Mouse (Mus musculus) lung, embryonic 14.5 days (tissue): ENCODE results near the gene Dnajc1. TPM values are rescaled to one million over a fixed set of nuclear protein-coding genes. Genes with fewer than 3 reads are reported as not detected.

Experiments
- ATAC-seq: fragments of 200-750 bp; cut with Nextera tagmentation; 2 replicates; pipeline ENCODE4 v1.8.0; 2017; ENCODE audit warnings: mild to moderate bottlenecking, moderate TSS enrichment, moderate library complexity; ENCODE audit not compliant: insufficient read depth
- DNase-seq: peaks from one replicate; pipeline ENCODE4 v3.0.0-alpha.2; 2015
- H3K27ac ChIP-seq: fragments of 300-500 bp; sonication (generic); 2 replicates; pipeline ENCODE4 v1.5.1; 2014; ENCODE audit warnings: low read depth, mild to moderate bottlenecking, moderate library complexity
- H3K27me3 ChIP-seq: fragments of 300-500 bp; sonication (generic); 2 replicates; pipeline ENCODE4 v1.6.1; 2014; ENCODE audit warnings: low read length, control low read depth; ENCODE audit not compliant: insufficient read depth
- H3K36me3 ChIP-seq: fragments of 300-500 bp; sonication (generic); 2 replicates; pipeline ENCODE4 v1.6.1; 2014; ENCODE audit warnings: control low read depth; ENCODE audit not compliant: insufficient read depth
- H3K4me1 ChIP-seq: fragments of 300-500 bp; sonication (generic); 2 replicates; pipeline ENCODE4 v1.6.1; 2014; ENCODE audit warnings: antibody characterized with exemption, control low read depth; ENCODE audit not compliant: insufficient read depth
- H3K4me2 ChIP-seq: fragments of 300-500 bp; sonication (generic); 2 replicates; pipeline ENCODE4 v1.6.1; 2014; ENCODE audit warnings: mild to moderate bottlenecking
- H3K4me3 ChIP-seq: fragments of 300-500 bp; sonication (generic); 2 replicates; pipeline ENCODE4 v1.5.1; 2014; ENCODE audit warnings: low read depth, low read length
- H3K9ac ChIP-seq: fragments of 300-500 bp; sonication (generic); 2 replicates; pipeline ENCODE4 v1.6.1; 2014
- H3K9me3 ChIP-seq: fragments of 300-500 bp; sonication (generic); 2 replicates; pipeline ENCODE4 v1.6.1; 2016; ENCODE audit warnings: low read depth, low read length, control low read depth
- CTCF ChIP-seq: IDR thresholded peaks from 2 replicates; pipeline ENCODE4 v1.5.1; 2016; ENCODE audit warnings: antibody characterized with exemption, low read depth
- WGBS: fragments of 180-500 bp; shearing (Covaris S2); extraction: QIAGEN DNeasy Blood & Tissue Kit; methylation state at CpG from one replicate; pipeline ENCODE4 v1.1.7; 2014; 5-methylcytosine and 5-hydroxymethylcytosine counted together
- polyA plus RNA-seq: library from polyadenylated mRNA; unstranded; fragments of >200 nt; fragmentation: Nextera tagmentation; extraction: Ambion mirVana; gene quantifications from 2 replicates; pipeline ENCODE4 v1.2.1, GENCODE M21; 2014

The Dnajc1 gene
- polyA plus RNA-seq, 1 experiment from 2014 or later, result 30.8 TPM

DNA sequence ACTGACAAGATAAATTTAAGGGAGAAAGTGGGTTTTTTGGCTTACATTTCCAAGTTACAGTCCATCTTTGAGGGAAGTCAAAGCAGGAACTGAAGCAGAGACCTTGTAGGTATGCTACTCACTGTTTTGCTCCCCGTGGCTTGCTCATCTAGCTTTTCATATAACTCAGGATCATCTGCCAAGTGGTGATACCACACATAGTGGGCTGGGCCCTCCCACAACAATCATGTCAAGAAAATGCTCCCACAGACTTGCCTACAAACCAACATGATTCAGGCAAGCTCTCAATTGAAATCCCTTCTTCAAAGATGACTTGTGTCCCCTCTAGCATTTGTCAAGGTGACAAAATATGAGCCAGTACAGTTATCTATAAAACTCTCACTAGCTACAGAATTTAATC lies 3.0 kb downstream of the Dnajc1 start:
- Histone ChIP-seq H3K27me3 (no peaks in the 10 kb centered on the region), H3K27ac (no peak overlapping the region), H3K36me3 (no peaks in the 10 kb centered on the region), H3K9me3 (no peaks in the 10 kb centered on the region), H3K4me1 (0 out of 2 replicates have a peak, but pooled peaks cover 7% of the 10 kb centered on the region), H3K4me3 (no peak overlapping the region), H3K4me2 (no peak overlapping the region), H3K9ac (no peak overlapping the region)
- ATAC-seq (no peak), DNase-seq (no peak)
- no peak for TF ChIP-seq CTCF
- WGBS, result 78% methylated on average over 1 of the region's 1 CpGs

DNA sequence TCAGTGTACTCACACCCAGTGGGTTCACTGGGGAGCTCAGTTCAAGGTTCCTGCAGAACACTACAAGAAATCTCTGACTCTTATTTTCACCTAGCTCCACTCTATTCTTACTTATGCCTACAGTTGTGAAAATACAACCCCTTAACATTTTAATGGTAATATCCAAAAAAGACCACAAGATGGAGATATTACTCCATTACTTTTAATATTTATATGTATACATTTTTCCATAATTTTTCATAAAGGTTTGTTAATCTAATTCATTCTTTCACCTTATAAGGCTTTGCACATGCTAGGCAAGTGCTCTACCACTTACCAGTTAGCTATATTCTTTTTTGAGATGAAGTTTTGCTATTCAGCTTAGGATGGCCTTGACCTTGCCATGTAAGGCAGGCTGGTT lies 11.0 kb downstream of the Dnajc1 start:
- no peak for ATAC-seq
- Histone ChIP-seq H3K9ac (no peak overlapping the region), H3K27me3 (no peaks in the 10 kb centered on the region), H3K4me1 (no peaks in the 10 kb centered on the region), H3K27ac (no peak overlapping the region), H3K4me2 (no peak overlapping the region), H3K4me3 (no peak overlapping the region), H3K9me3 (no peaks in the 10 kb centered on the region), H3K36me3 (no peaks in the 10 kb centered on the region)
- no peak for TF ChIP-seq CTCF
- DNase-seq, result peak; percentile 63

DNA sequence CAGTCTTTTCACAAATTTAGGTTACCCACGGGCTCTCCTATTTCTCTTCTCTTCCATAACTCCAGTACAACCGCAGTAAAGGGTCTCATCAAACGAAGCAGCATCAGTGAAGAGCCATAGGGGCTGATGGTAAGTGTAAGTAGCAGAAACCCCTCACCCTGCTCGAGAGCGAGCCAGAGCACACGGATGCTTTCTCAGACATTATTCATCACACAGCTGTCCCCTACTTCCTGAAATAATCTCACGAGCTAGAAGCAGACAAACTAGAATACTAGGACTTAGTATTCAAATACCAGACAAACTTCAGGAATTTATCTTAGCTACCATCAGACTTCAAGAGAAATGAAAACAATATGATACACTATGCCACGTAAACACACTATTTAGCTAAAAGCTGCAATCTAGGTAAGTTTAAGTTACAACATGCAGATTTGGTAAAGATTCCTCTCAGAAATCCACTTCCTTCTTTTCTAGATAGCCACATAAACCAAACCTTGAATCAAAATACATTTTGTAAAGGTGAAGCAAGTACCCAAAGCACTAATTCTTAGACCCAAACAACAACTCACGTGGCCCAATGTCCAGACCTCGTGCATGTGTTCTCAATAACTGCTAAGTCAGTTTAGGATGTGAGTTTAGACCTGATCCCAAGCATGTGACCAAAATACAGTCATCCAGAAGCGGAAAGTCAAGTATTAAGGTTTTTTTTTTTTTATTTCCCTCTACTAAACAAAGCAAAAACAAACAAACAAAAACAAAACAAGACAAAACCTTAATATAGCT lies 20.0 kb downstream of the Dnajc1 start:
- no peaks in the 10 kb centered on the region for H3K27me3 ChIP-seq
- DNase-seq (no peak), ATAC-seq (no peak)
- no peaks in the 10 kb centered on the region for H3K36me3 ChIP-seq
- H3K4me2 ChIP-seq, result no peak overlapping the region
- 36% methylated on average over 11 of the region's 11 CpGs for WGBS
- H3K9ac ChIP-seq, result no peak overlapping the region
- peaks cover 6% of the 10 kb centered on the region; the same call in 1 of the 2 replicates for H3K4me1 ChIP-seq
- TF ChIP-seq CTCF, result no peak
- H3K27ac ChIP-seq, result no peak overlapping the region
- H3K9me3 ChIP-seq, result no peaks in the 10 kb centered on the region
- no peak overlapping the region for H3K4me3 ChIP-seq

DNA sequence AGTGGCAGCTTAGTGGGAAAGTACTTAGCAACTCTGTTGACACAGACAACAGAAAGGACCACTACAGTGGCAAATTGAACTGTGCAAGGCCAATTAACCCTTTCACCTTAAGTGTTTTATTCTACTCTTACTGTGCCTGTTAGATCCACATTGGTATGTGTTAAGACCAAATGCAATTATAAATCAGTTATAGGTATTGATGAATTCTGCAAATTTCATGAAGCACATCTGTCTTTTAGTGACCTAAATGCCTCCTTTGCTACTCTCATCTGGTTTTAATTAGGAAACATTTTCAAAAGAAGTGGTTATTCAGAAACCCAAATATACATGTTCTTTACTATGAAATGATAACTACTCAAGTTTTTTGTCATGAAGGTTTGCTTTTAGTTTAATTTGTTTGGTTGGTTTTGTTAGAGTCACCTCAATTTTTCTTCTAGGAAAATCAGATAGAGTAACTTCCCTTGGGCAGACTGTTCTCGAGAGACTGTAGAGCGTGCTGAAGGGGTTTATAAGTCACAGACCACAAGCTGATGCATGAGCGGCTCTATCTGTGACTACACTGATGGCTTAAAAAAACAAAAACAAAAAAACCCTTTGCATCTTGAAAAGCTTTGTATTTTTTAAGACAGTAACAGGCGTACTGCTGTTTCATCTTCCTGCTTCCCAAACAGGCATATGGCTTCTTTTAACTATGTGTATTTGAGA lies 21.7 kb downstream of the Dnajc1 start:
- Histone ChIP-seq H3K9ac (no peak overlapping the region), H3K4me2 (no peak overlapping the region), H3K4me3 (no peak overlapping the region), H3K4me1 (peaks cover 6% of the 10 kb centered on the region; the same call in 1 of the 2 replicates), H3K9me3 (no peaks in the 10 kb centered on the region), H3K27ac (no peak overlapping the region), H3K36me3 (no peaks in the 10 kb centered on the region), H3K27me3 (no peaks in the 10 kb centered on the region)
- TF ChIP-seq CTCF, result no peak
- 63% methylated on average over 4 of the region's 4 CpGs for WGBS
- ATAC-seq, result no peak
- DNase-seq, result no peak

DNA sequence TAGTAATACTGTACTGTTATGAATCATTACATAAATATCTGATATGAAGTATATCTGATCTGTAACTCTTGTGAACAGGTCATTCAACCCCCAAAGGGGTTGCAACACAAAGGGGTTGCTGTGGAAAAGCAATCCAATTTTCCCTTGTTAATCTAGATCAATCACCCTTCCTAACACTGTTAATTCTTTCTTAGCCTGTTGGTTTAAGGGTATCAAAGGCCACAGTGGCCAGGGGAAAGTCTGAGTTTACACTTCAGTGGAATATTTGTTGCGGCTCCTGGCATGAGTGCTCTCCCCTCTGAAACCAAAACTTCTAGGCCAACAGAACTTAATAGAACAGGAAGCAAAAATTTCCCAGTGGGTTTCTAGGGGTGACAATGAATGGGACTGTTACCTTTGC lies 28.2 kb downstream of the Dnajc1 start:
- WGBS, result 90% methylated on average over 1 of the region's 1 CpGs

DNA sequence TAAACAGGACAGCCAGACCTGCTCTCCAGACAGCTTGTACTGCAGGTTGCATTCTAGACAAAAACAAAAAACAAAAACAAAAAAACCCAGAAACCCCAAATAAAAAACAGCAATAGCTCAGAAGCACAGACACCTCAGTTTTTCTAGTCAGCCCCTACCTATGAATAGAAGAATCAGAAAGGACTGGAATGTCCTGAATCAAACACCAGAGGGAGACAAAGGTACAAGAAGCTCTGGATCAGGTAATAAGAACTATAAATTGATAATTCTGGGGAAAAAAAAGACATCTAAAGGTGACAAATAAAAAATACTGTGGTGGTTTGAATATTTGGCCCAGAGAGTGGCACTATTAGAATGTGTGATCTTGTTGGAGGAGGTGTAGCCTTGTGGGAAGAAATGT lies 37.3 kb downstream of the Dnajc1 start:
- DNase-seq (no peak), ATAC-seq (no peak)
- Histone ChIP-seq H3K4me2 (no peak overlapping the region), H3K9me3 (no peaks in the 10 kb centered on the region; the same call in 1 of the 2 replicates), H3K9ac (no peak overlapping the region), H3K4me3 (no peak overlapping the region), H3K36me3 (no peaks in the 10 kb centered on the region), H3K4me1 (no peaks in the 10 kb centered on the region), H3K27ac (no peak overlapping the region), H3K27me3 (no peaks in the 10 kb centered on the region)
- TF ChIP-seq CTCF, result 0 out of 2 replicates have a peak, but pooled peaks have one; percentile 5

More for the DNA sequence above, 28.2 kb downstream of the Dnajc1 start:
- DNase-seq, result no peak
- H3K27me3 ChIP-seq, result no peaks in the 10 kb centered on the region
- H3K4me3 ChIP-seq, result no peak overlapping the region
- H3K36me3 ChIP-seq, result no peaks in the 10 kb centered on the region
- H3K4me1 ChIP-seq, result no peaks in the 10 kb centered on the region
- H3K9ac ChIP-seq, result no peak overlapping the region
- H3K9me3 ChIP-seq, result no peaks in the 10 kb centered on the region
- TF ChIP-seq CTCF, result no peak
- H3K4me2 ChIP-seq, result no peak overlapping the region
- H3K27ac ChIP-seq, result no peak overlapping the region
- no peak for ATAC-seq

DNA sequence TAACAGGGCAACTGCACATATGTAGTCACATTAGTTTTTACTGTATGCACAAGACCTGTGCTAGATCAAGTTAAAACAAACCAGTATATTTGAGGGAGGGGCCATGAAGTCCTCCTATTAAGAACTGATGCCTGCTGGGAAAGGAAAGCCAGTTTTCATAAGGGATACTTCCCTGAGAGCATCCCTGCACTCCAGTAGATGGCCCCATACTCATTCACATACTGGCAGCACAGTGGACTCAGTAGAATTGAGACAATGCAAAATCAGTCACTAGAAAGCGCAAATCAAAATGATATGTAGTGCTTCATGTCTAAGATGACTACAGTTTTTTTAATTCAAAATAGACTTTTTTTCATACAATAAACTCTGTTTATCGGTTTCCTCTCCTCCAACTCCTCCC lies 40.0 kb downstream of the Dnajc1 start:
- no peak overlapping the region for H3K27ac ChIP-seq
- H3K9ac ChIP-seq, result no peak overlapping the region
- WGBS, result 80% methylated on average over 2 of the region's 2 CpGs
- DNase-seq (no peak), ATAC-seq (no peak)
- H3K4me3 ChIP-seq, result no peak overlapping the region
- H3K27me3 ChIP-seq, result no peaks in the 10 kb centered on the region
- H3K9me3 ChIP-seq, result no peaks in the 10 kb centered on the region; the same call in 1 of the 2 replicates
- no peaks in the 10 kb centered on the region for H3K4me1 ChIP-seq
- TF ChIP-seq CTCF, result no peak
- no peaks in the 10 kb centered on the region for H3K36me3 ChIP-seq
- no peak overlapping the region for H3K4me2 ChIP-seq
